Mouse (Mus musculus) spleen, postnatal 36 days (tissue): ENCODE measurements at regions not wholly inside any gene's neighbourhood (a gene's known extent, or its start where the extent isn't known, plus 50 kb on each side); places are given as distances from the start of the nearest gene placed in this dataset.

Experiments used
- DNase-seq, 2 experiments: peaks; one replicate each; pipeline ENCODE4 v3.0.0; 2022; ENCODE audit warnings: low spot score in 2 of 2, mixed read lengths in 1 of 2

DNA sequence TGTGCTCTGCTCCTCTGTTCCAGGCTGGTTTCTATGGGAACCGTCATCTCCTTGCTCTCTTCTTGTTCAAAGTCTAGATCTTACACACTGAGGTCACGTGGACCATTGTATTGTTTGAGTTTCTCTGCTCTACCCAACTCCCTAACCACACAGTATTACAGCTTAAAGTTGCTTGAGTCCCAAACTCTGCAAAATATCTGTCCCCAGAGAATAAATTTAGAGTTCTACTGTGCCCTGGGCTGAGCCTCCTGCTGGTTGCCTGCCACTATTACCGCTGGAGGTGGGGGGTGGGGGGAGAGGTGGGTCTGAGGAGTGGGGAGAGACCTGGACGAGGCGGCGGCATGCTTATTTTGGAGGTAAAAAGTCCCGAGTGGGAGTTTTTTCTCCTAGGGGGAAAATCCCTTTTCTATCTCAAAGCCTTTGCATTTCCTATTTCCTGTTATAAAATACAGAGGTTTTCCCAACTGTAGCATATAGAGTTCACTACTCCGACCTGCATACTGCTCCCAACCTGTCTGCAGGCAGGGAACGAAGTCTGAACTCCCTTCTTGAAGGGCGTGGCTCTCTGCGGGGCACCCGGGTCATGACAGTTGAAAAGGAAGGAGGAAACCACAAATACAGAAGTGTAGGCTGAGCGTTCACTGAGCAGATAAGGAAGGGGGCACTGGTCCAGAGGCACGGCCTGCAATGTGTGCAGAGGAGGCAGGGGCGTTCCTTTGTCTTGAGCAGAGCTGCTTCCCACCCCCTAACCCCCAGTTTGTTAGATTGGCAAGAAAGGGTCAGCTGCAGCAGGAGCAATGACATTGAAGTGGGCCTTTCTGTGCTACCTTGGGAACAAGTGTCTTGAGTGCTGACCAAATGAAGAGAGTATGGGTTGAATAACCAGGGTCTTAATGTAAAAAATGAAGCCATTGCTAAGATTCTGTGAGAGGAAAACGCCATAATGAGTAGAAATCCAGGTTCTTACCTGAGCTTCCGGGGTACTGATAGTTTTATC lies 188.7 kb downstream of the Akap7 start:
- DNase-seq = peak; percentile 75 to 77

DNA sequence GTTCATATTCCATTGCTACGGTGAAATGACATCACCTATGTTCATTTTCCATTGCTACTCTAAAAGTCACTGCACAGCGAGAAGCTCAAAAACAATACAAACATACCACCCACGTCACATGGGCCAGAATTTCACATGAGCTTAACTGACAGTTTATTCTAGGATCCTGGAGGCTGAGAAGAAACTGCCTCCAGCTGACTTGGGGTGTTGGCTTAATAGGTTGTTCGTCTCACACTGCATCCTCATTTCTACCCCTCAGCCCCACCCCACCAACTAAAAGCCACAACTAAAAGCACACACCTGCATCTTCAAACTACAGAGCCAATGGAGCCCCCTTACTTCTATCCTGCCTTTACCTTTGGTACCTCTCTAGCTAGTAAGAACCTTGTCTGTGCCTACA lies 187.0 kb upstream of the Arg1 start:
- no peak for DNase-seq

DNA sequence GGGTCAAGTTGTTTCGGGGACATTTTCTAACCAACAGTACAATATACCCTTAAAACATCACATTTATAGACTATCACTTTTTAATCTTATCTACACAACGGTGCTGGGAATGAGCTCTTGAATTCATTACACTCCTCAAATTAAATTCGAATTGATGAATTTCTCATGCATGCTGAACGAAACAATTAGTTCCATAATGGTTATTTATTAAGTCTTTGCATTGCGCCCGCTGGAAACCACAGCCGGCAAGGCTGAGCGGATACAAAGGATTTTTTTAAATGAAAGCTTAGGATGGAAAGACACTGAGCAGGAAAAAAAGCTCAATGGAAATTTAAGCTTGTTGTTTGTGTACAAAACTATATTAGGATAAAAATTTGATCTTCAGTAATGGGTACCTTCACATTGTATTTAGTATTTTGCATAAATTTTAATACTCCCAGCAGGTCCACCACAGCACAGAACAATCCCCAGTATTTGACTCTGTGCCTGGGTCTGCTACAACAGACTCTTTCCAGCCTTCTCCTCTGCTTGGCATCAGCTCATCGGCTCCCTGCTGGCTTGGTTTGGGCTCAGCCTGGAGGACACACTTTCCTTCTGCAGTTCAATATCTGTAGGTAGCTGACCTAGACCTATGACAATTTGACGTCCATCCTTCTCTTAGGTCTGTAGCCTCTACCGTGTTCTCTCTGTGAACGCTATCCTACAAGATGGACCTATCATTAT lies 185.3 kb upstream of the Arg1 start:
- DNase-seq = no peak

DNA sequence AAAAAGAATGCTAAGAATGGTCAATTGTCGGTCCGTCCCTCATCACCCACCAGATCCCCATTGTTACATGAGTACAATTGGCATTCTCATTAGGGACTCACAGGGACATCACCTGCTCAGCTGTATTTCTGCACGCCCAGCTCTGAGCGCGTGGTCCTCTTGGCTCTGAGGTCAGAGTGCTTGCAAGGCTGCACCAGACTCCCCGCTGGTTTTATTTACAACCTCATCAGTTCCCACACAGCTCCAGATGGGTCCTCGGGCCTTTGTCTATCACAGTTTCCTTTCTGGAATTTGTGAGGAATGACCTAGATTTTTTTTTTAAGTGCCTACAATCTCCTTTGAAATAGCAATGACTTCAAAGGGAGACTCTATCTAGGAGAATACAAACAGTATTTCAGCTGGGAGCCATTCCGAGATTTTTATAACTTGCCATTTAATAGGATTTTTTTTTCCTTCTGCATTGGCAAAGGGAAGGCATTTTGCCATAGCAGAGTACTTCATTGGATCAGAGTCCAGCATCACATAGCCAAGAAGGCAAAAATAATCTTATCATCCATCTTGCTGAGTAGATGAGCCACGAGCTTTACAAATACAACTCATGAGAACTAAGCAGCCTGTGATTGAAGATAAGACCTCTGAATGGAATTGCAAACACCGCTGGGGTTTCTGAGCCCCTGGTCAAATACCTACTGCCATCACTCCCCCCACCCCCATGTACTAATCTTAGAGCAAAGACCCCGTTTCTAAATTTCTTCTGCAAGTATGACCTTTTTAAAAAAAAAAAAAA lies 184.5 kb upstream of the Arg1 start:
- no peak for DNase-seq

DNA sequence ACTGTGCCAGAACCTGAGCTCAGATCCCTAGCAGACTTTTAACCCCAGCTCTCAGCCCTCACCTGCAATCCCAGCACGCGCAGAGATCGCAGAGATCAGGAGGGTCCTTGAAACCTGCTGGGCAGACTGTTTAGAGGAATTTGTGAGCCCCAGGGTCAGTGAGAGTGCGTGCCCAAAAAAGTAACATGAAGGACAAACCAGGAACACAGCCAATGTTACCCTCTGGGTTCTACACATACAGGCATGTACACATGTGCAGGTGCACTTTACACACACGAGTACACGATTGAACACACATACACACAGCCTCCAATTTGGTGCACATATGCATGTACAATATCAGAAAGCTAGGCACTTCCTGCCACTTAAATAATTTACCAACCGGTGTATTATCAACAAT lies 183.9 kb upstream of the Arg1 start:
- DNase-seq = no peak

DNA sequence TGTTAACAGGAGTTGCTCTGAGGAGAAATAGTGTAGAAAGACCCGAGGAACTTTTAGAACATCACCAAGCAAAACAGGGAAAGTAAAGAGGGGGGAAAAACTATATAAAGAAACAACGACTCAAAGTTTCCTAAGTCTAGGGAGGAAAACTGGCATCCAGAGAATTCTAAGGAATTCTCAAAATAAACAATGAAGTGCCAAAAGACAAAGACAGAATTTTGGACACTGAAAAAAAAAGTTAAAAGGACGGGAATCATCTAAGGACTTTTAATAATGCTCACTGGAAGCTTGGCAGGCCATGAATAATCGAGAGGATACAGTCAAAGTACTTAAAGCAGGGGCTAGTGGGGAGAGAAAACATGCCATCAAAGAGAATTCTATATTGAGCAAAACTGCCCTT lies 170.8 kb upstream of the Arg1 start:
- DNase-seq = no peak

DNA sequence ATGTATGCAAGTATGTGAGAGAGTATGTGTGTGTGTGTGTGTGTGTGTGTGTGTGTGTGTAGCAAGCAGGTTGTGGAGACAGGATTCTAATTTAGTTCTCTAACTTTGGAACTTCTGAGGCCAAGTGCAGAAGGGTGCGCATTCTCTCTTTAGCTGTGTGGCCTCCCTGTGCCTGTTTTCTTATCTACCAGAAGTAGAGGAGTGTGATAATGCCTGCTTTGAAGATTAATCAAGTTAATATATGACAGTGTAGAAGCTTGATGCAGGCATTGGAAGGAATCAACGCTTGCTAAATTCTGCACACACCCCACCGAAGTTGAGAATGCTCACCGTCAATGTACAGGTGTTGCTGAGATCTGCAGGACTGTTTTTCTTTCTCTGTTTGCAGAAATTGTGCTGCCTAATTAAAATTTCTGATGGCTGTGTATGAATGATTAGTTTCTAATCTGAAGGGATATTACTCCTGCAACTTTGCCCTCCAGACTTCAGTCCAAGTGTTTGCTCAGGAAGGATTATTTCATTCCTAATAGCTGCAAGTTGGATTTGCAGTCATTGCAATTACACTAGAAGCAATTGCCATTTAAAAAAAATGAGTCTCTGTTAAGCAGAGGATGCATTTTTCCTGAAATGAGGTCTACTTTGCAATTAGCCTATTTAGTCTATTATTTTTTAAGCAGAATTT lies 162.6 kb upstream of the Arg1 start:
- DNase-seq = no peak

DNA sequence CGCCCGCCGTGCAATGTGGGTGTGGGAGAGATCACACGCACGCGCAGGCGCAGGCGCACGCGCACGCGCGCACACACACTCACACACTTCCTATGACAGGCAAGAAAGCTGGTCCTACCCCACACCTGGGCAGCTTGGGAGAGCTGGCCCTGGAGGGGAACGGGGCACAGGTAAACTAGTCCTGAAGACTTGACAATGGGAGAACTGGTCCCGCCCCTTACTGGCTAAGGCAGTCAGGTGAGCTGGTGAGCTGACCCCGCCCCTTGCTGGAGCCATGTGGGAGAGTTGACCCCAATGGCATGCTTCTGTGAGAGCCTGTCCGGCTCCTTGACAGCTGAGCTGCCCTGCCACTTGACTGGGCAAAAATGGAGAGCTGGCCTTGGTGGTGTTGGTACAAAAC lies 159.5 kb upstream of the Arg1 start:
- DNase-seq = no peak

DNA sequence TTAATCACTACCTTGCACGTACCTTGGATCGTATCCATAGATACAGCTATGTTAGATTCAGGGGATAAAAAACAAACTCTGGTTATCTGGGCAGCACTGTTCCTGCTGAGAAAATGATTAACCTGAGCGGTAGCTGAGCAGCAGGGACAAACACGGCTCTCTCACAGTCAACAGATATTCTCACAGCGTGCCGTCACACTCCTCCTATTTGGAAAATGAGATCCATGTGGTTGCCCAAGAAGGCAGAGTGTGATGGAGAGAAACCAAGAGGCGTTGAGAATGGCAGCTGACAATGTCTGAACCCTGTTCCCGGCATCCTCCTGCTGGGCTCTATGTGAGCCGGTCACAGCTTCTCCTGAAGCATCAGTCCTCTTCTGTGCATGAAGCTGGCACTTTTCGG lies 155.6 kb upstream of the Arg1 start:
- no peak for DNase-seq

DNA sequence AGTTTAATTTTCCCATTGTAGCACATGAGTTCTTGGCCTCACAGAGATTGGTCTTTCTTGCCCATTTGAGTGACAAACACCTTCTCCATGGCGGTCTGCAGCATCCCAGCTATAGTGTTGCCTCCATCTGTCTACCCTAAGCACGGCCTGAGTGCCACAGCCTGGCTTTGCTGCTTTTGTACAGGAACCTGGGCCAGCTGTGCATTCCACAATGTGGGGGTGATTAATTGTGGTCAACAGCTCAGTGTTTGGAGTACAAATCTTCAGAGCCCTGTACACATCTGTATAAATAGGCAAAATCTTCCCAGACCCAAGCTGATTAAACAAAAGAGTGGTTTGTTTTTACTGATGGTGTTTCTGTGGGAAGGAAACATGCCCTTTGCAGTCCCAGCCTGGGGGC lies 145.3 kb upstream of the Arg1 start:
- DNase-seq = no peak

DNA sequence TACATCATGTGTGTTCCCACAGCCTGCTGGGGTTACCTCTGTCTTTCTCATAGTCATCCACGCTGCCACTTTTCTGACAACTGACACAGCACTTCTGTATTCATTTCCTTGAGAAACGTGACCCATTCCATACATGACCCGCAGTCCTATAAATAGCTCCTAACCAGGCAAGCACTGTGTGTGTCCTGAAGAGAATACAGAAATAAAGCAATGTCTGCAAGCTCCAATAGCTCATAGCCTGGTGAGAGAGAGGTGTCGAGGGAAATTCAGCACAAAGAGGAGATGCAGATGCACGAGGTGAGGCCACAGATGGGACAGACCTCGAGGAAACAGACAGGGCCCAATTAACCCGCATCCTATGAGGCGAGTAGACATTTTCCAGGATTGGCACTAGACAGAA lies 141.0 kb upstream of the Arg1 start:
- no peak for DNase-seq

DNA sequence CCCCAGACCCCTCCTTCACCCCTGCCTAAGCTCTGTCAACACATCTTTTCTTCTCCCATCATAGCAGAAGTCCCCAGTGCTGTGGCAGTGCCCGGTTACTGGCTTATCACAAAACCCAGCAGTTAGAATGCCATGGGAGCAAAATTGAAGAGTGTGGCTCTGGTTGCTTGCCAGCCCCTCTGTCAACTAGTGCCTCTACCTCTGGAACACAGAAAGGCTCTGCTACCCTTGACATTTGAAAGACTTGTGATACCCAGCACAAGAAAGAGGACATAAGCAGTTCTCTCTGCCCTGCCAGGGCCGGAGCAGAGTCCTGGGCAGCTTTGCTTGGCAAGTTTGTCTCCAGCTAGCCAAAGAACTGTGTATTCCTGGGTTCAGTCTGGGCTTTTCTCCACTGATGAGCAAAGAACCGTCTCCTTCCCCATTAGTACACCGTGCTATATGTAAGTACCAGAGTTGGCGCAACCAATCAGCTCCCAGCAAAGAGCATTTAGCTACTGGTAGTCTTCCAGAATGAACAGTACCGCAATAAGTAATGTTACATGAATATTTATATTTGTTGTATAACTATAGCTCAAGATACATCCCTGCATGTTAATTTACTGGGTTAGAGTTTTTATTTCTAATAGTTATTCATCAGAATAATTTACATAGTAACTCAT lies 137.5 kb upstream of the Arg1 start:
- no peak for DNase-seq

DNA sequence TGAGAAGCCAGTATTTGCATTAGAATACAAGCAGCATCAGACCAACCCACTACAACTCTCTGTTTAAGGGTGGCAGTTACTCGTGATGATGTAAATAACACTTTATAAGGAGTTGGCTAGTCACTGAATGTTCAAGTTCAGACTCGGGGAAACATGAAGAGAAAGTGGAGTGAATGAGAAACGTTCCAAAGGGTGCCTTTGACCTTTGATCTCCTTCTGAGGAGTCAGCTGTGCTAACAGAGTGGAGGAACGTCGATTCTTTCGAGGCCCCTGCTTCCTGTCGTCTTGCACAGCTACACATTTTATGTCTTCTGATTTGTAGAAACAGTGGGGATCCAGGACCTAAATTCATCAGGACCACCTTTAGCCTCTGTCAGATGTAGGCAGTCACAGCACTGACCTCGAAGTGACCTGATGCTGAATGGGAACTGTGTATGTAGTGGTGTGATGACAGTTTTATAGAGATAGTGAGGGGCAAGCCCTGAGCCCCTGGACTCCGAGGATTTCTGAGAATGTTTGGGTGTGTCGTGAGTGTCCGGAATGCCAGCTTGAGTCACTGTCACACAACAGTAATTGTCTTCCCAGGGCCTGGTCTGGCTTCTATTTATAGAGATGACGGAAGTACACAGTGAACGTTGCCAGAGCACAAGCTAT lies 134.2 kb upstream of the Arg1 start:
- DNase-seq = no peak

DNA sequence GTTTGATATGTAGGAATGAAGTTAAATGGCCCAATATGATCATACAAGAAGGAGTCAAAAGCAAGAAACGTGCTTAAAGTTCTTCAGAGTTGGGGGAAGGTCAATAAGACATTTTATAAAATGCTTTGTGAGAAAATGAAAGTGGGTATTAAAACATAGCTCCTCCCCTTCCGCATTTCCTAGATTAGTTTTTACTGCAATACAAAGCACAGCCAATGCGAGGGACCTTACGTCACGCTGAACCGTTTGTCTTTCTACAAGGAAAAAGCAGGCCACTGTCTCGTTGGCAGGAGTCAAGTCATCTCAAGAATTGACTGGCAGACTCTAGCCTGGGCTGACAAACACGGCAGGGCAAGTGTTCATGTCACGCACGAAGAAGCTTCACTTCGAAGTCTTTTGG lies 131.4 kb upstream of the Arg1 start:
- DNase-seq = no peak

DNA sequence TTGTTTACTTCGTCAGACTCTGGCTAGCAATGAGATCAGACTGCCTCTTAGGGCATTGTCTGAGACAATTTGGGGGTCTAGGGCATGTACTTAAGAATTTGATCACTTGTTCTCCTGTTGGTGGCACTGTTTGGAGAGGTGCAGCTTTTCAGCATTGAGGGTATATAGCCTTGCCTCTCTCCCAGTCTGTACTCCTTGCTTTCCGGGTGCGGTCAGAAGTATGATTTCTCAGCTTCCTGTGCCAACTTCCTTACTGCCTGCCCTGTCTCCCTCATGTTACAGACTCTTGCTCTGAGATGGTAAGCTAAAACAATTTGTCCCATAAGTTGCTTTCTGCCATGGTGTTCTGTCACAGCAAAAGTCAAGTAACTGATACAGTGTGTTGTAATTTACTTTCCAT lies 124.7 kb upstream of the Arg1 start:
- no peak for DNase-seq

DNA sequence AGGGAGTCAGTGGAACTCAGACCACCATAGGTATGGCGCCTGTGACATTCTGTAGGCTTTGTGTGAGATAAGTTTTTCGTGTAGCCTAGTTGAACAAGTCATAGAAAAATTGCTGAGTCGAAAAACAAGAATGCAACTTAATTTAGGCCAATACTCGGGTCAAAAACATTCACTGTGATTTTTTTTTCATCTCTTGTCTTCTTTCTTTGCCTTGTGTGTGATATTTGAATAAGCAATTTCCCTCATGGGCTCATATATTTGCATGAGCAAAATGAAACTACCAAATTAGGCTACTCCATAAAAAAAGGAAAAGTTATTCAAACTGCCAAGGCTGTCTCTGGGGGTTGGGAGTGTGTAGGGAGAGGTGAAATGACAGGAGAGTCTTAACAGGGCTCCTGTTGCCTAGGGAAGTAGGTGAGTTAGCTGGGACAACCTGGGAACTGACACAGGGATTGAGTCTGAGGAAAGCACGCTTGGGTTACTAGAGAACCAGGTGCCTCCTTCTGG lies 124.1 kb upstream of the Arg1 start:
- no peak for DNase-seq

DNA sequence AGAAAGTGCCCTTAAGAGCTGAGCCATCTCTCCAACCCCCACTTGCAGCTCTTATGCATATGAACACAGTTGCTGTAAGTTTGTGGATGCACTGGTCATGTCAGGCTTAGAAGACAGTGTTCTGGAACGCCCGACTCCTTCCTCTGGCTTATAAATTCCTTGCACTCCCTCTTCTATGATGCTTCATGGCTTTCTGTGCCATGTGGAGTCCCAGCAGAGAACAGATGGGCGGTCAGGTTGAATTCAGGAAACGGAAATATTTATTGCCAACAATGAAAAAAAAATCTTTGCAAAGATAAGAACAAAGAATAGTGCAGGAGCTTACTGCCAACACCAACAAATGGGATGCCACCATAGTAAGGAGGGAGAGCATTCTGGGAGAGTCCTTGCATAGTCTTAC lies 113.9 kb upstream of the Arg1 start:
- DNase-seq = no peak

DNA sequence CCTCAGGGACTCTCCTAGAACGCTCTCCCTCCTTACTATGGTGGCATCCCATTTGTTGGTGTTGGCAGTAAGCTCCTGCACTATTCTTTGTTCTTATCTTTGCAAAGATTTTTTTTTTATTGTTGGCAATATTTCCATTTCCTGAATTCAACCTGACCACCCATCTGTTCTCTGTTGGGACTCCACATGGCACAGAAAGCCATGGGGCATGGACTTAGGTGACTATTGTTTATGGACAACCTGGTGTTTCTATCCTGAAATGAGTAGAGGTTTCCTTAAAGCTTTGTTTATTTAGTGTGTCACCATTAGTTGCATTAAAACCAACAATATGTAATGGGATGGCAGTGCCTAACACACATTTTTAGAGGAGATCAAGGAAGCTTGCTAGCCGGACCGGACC lies 112.6 kb upstream of the Arg1 start:
- DNase-seq = no peak

DNA sequence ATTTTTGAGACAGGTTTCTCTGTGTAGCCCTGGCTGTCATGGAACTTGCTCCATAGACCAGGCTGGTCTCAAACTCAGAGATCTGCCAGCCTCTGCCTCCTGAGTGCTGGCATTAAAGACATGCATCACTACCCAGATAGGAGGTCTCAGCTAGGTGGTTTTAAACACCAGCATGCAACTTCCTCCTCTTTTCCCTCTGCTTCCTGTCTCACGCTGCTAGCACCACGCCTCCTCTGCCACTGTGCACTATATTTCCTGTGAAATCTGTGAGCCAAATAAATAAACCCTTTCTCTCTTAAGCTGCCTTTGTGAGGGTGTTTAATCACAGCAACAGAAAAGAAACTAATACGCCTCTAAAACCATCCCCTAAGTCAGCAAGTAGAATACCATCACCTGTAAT lies 109.6 kb upstream of the Arg1 start:
- no peak for DNase-seq

DNA sequence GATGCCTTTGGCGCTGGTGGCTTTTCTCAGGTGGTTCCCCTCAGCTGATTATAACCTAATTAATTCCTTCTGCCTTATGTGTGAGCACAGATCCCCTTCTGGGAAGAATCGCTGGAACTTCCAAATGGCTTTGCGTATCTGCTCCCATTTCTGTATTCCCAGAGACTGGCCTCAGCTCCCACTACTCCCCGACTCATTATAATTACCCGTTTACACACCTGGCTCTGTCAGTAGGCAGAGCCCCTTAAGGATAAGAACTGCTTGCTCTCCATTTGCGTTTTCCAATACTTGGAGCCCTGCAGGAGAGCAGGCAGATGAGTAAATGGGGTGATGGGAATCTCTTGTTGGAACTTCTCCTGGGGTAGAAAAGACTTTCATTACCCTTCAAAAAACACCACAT lies 108.1 kb upstream of the Arg1 start:
- DNase-seq = no peak

DNA sequence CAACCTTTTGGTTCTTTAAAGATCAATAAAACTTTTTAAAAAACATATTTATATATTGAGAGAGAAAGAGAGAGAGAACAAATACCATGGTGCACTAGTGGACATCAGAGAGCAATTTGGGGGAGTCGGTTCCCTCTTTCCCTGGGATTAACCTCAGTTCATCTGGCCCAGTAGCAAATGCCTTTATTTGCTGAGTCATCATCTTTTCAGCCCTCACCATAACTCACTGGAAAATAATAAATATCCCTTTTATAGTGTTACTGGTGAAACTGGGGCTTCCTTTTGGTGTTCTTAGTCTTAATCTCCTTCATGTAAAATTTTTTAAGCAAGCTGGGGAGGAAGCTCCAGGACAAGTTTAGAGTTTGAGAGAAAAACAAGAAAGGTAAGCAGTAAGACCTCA lies 105.3 kb upstream of the Arg1 start:
- DNase-seq = no peak
